ENCODE assay signal across 27 mouse cellular contexts in genomic region chr14:21371946-21372345, GRCm38 (mm10).
DNase-seq lines count a peak whose midpoint lies in the region; ATAC-seq and TF ChIP-seq lines count a peak whose summit lies in the region.
"Had no signal": no experiment of that assay in that cellular context is flagged by ENCODE, and none has a peak within 500 bp of the region (broad histone marks: within the 10 kb centered on the region; RNA-seq: fewer than 3 reads in every experiment).

No protein-coding gene starts in this region.

- H3K27ac ChIP-seq in forebrain, embryonic 12.5 days: peak overlapping the region; percentile 68; the same call in 1 of the 2 replicates
- no peak overlapping the region for H3K27ac ChIP-seq in forebrain, postnatal 0 days (ENCODE audit: low read depth, low read length)
- 0 out of 2 replicates have a peak overlapping the region, but pooled peaks have one; percentile 63 for H3K27ac ChIP-seq in midbrain, embryonic 14.5 days (replicated peaks; ENCODE audit: low read depth, low read length)
- no peak overlapping the region; the same call in 1 of the 2 replicates for H3K27ac ChIP-seq in midbrain, embryonic 11.5 days (ENCODE audit: low read depth, low read length)
- H3K27ac ChIP-seq in limb, embryonic 13.5 days: peak overlapping the region; percentile 48; the same call in 1 of the 2 replicates
- H3K27ac ChIP-seq: embryonic facial prominence, embryonic 15.5 days; heart, adult 2 months; heart, embryonic 13.5 days; kidney, embryonic 15.5 days; liver, embryonic 15.5 days; neural tube, embryonic 12.5 days had no signal

- no peak overlapping the region for H3K4me3 ChIP-seq in forebrain, embryonic 12.5 days (replicated peaks)
- H3K4me3 ChIP-seq in forebrain, postnatal 0 days (ENCODE audit: low read depth, low read length): no peak overlapping the region
- H3K4me3 ChIP-seq in midbrain, embryonic 14.5 days (replicated peaks; ENCODE audit: low read depth, low read length): no peak overlapping the region
- no peak overlapping the region for H3K4me3 ChIP-seq in midbrain, embryonic 11.5 days (ENCODE audit: low read depth, low read length)
- no peak overlapping the region for H3K4me3 ChIP-seq in limb, embryonic 13.5 days
- H3K4me3 ChIP-seq: embryonic facial prominence, embryonic 15.5 days; heart, adult 2 months; heart, embryonic 13.5 days; kidney, embryonic 15.5 days; liver, embryonic 15.5 days; neural tube, embryonic 12.5 days had no signal

- no peaks in the 10 kb centered on the region for H3K36me3 ChIP-seq in forebrain, embryonic 12.5 days (replicated peaks)
- H3K36me3 ChIP-seq in forebrain, postnatal 0 days (ENCODE audit: insufficient read depth): no peaks in the 10 kb centered on the region
- no peaks in the 10 kb centered on the region for H3K36me3 ChIP-seq in midbrain, embryonic 14.5 days (ENCODE audit: control insufficient read depth, insufficient read depth, low read length)
- no peaks in the 10 kb centered on the region for H3K36me3 ChIP-seq in midbrain, embryonic 11.5 days (ENCODE audit: control insufficient read depth, insufficient read depth, low read length)
- no peaks in the 10 kb centered on the region for H3K36me3 ChIP-seq in limb, embryonic 13.5 days
- H3K36me3 ChIP-seq: embryonic facial prominence, embryonic 15.5 days; kidney, embryonic 15.5 days; neural tube, embryonic 12.5 days had no signal

- peaks cover 33% of the 10 kb centered on the region for H3K4me1 ChIP-seq in forebrain, embryonic 12.5 days
- peaks cover 23% of the 10 kb centered on the region for H3K4me1 ChIP-seq in forebrain, postnatal 0 days (ENCODE audit: insufficient read depth)
- H3K4me1 ChIP-seq in midbrain, embryonic 14.5 days (ENCODE audit: control insufficient read depth, insufficient read depth, low read length): peaks cover 27% of the 10 kb centered on the region
- H3K4me1 ChIP-seq in midbrain, embryonic 11.5 days (ENCODE audit: control insufficient read depth, insufficient read depth, low read length): peaks cover 14% of the 10 kb centered on the region
- peaks cover 36% of the 10 kb centered on the region for H3K4me1 ChIP-seq in limb, embryonic 13.5 days
- H3K4me1 ChIP-seq: liver, embryonic 15.5 days had no signal

- H3K4me2 ChIP-seq in forebrain, embryonic 12.5 days: no peak overlapping the region
- no peak overlapping the region for H3K4me2 ChIP-seq in forebrain, postnatal 0 days (ENCODE audit: low read depth)
- H3K4me2 ChIP-seq in midbrain, embryonic 14.5 days (ENCODE audit: low read length): no peak overlapping the region
- H3K4me2 ChIP-seq in midbrain, embryonic 11.5 days: no peak overlapping the region
- H3K4me2 ChIP-seq in limb, embryonic 13.5 days (replicated peaks): no peak overlapping the region
- H3K4me2 ChIP-seq: embryonic facial prominence, embryonic 15.5 days; heart, embryonic 13.5 days; kidney, embryonic 15.5 days; liver, embryonic 15.5 days; neural tube, embryonic 12.5 days had no signal

- 57% methylated on average over 2 of the region's 2 CpGs for WGBS in forebrain, embryonic 12.5 days
- 39% methylated on average over 2 of the region's 2 CpGs for WGBS in forebrain, postnatal 0 days
- 42% methylated on average over 2 of the region's 2 CpGs for WGBS in midbrain, embryonic 14.5 days
- WGBS in midbrain, embryonic 11.5 days: 61% methylated on average over 2 of the region's 2 CpGs
- 33% methylated on average over 2 of the region's 2 CpGs for WGBS in limb, embryonic 13.5 days

- no peaks in the 10 kb centered on the region for H3K27me3 ChIP-seq in forebrain, embryonic 12.5 days
- no peaks in the 10 kb centered on the region for H3K27me3 ChIP-seq in forebrain, postnatal 0 days (ENCODE audit: insufficient read depth, low read length)
- H3K27me3 ChIP-seq in midbrain, embryonic 14.5 days (ENCODE audit: control insufficient read depth, insufficient read depth, low read length): no peaks in the 10 kb centered on the region
- H3K27me3 ChIP-seq in midbrain, embryonic 11.5 days (ENCODE audit: control insufficient read depth, insufficient read depth, low read length): no peaks in the 10 kb centered on the region
- H3K27me3 ChIP-seq in limb, embryonic 13.5 days: no peaks in the 10 kb centered on the region
- H3K27me3 ChIP-seq: CH12.LX; embryonic facial prominence, embryonic 15.5 days; heart, embryonic 13.5 days; kidney, embryonic 15.5 days; liver, embryonic 15.5 days; neural tube, embryonic 12.5 days; Patski had no signal

- no peak for TF ChIP-seq CTCF in forebrain, postnatal 0 days (IDR thresholded peaks at IDR 0.05; ENCODE audit: low read depth)

- no peak overlapping the region for H3K9ac ChIP-seq in forebrain, embryonic 12.5 days
- H3K9ac ChIP-seq in forebrain, postnatal 0 days: no peak overlapping the region
- H3K9ac ChIP-seq in midbrain, embryonic 14.5 days (replicated peaks; ENCODE audit: low read length): no peak overlapping the region
- no peak overlapping the region for H3K9ac ChIP-seq in midbrain, embryonic 11.5 days (ENCODE audit: low read length)
- H3K9ac ChIP-seq in limb, embryonic 13.5 days: no peak overlapping the region
- H3K9ac ChIP-seq: embryonic facial prominence, embryonic 15.5 days; heart, embryonic 13.5 days; kidney, embryonic 15.5 days; liver, embryonic 15.5 days; neural tube, embryonic 12.5 days had no signal

- no peak for DNase-seq in forebrain, postnatal 0 days
- DNase-seq in midbrain, embryonic 14.5 days: no peak
- DNase-seq in midbrain, embryonic 11.5 days (ENCODE audit: low spot score, missing footprints): no peak
- no peak for DNase-seq in right cerebral cortex, postnatal 14 days
- DNase-seq: adrenal gland, postnatal 36 days; cerebellum, adult 11-12 months; cerebellum, postnatal 36 days; gastrocnemius, postnatal 25 days; heart, adult 2 months; heart, postnatal 14 days; kidney, adult 11 months; kidney, postnatal 36 days; liver; lung, postnatal 4 days; retina, postnatal 1 day; thymus, postnatal 14 days had no signal

- H3K9me3 ChIP-seq in forebrain, embryonic 12.5 days: no peaks in the 10 kb centered on the region
- no peaks in the 10 kb centered on the region for H3K9me3 ChIP-seq in forebrain, postnatal 0 days (ENCODE audit: low read length)
- no peaks in the 10 kb centered on the region for H3K9me3 ChIP-seq in midbrain, embryonic 14.5 days (ENCODE audit: control insufficient read depth, low read length)
- H3K9me3 ChIP-seq in midbrain, embryonic 11.5 days (ENCODE audit: control insufficient read depth, low read length): no peaks in the 10 kb centered on the region
- no peaks in the 10 kb centered on the region for H3K9me3 ChIP-seq in limb, embryonic 13.5 days
- H3K9me3 ChIP-seq: embryonic facial prominence, embryonic 15.5 days; G1E; heart, embryonic 13.5 days; kidney, embryonic 15.5 days; liver, embryonic 15.5 days; neural tube, embryonic 12.5 days had no signal

- ATAC-seq in forebrain, embryonic 12.5 days (ENCODE audit: low FRiP score): no peak
- ATAC-seq in forebrain, postnatal 0 days: no peak
- ATAC-seq in midbrain, embryonic 14.5 days (ENCODE audit: low FRiP score, low TSS enrichment): no peak
- no peak for ATAC-seq in midbrain, embryonic 11.5 days (ENCODE audit: low FRiP score)
- ATAC-seq in limb, embryonic 13.5 days (ENCODE audit: low FRiP score, low read depth): no peak
- no peak for ATAC-seq in erythroblast, adult 5-6 weeks (replicated peaks; ENCODE audit: low FRiP score, poor library complexity, severe bottlenecking)
- ATAC-seq: Patski had no signal

Comparison
In these comparisons a context has a peak if more than half of its experiments do, and no peak if none do; other contexts are left out.
1. H3K27ac ChIP-seq: peak in forebrain, embryonic 12.5 days (single experiment), midbrain, embryonic 14.5 days (single experiment) and limb, embryonic 13.5 days (single experiment); none in forebrain, postnatal 0 days (single experiment) and midbrain, embryonic 11.5 days (single experiment).